Mouse (Mus musculus): ENCODE data around the gene Gm42688. TPM values are rescaled to one million over a fixed set of nuclear protein-coding genes. Genes with fewer than 3 reads are reported as not detected.
A peak's percentile ranks its signal among the peaks of the same experiment; 100 is the strongest.

Gm42688 gene
- polyA plus RNA-seq, 1 experiment from 2014 or later, result 3.7 TPM

DNA sequence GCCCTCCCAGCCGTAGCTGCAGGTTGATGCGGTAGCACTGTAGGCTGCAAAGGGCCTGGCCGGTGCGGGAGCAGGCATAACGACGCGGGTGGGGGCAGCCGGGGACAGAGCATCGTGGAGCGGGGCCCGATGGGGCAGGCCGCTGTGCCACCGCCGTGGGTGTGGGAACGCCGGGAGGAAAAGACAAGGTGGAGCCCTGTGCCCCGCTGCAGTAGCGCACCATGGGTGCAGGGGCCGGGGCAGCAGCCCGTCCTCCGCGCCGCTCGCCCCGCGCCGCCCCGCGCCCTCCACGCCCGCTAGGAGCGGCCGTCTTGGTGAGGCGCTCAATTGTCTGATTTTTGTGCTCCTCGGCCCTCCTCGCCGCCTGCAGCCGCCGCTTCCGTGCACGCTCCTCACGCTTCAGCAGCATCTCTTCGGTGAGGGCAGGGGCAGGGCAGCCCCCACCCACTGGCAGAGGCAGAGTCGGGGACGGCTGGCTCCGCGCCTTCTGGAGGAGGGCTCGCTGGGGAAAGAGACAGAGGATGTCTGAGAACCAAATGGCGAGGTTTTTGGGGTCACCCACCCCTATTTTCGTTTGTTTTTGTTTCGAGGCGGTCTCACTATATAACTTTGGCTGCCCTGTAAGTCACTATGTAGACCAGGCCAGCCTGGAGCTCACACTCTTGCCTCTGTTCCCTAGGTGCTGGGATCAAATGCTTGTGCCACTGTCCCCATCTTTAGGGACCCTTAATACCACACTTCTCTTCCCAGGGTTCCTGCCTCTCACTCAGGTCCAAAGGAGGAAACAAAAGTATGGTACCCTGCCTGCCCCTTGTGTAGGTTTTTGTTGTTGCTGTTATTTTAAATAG is 20.7 kb downstream of the Gm42688 start:
- CTCF ChIA-PET, result interaction anchor here (1.2 to 3.0 kb wide), 6 partner anchors 15 to 125 kb away, joined by 3 to 10 read pairs (median 3); no protein-coding TSS in a partner anchor
- no peak for DNase-seq (ENCODE audit: low read depth, low spot score)
- peak; percentile 3 for ATAC-seq
- no peaks in the 10 kb centered on the region for H3K27me3 ChIP-seq
- no peak for TF ChIP-seq CTCF (IDR thresholded peaks at IDR 0.05)
- in situ Hi-C loops (cut with MboI; ENCODE audit: low pct_unique_long_range_greater_than_20kb), result no loop called here
- POLR2A ChIA-PET, result interaction anchor here (0.9 to 2.4 kb wide), 5 partner anchors 12 to 44 kb away, joined by 3 to 11 read pairs (median 7); partner anchors contain the start of genes 1700003E16Rik and Wdr54

DNA sequence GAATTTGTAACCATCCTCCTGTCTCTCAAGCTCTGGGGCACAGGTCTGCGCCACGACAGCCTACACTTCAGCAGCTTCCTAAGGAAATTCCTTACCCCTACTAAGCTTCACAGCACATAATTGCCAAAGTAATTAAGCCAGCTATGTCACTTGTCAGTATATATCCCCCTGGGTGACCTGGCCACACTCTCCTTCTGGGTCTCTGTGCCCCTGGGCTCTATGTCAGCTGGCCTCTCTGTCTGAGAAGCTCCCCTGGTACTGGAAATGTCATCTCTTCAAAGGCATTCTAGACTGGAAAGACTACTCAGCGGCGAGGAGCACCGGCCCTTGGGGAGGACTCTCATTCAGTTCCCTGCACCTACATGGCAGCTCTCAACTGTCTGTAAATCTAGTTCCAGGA is 21.5 kb downstream of the Gm42688 start:
- H3K27me3 ChIP-seq, result no peaks in the 10 kb centered on the region
- ChIA-PET CTCF (interaction anchor here (1.3 to 3.0 kb wide), 2 partner anchors 14 to 126 kb away, joined by 3 to 10 read pairs; no protein-coding TSS in a partner anchor), POLR2A (interaction anchor here (0.7 to 1.4 kb wide), 2 partner anchors 14 to 26 kb away, joined by 7 read pairs; no protein-coding TSS in a partner anchor)
- ATAC-seq (no peak), DNase-seq (ENCODE audit: low read depth, low spot score) (no peak)
- TF ChIP-seq CTCF (IDR thresholded peaks at IDR 0.05), result no peak
- in situ Hi-C loops (cut with MboI; ENCODE audit: low pct_unique_long_range_greater_than_20kb), result no loop called here

DNA sequence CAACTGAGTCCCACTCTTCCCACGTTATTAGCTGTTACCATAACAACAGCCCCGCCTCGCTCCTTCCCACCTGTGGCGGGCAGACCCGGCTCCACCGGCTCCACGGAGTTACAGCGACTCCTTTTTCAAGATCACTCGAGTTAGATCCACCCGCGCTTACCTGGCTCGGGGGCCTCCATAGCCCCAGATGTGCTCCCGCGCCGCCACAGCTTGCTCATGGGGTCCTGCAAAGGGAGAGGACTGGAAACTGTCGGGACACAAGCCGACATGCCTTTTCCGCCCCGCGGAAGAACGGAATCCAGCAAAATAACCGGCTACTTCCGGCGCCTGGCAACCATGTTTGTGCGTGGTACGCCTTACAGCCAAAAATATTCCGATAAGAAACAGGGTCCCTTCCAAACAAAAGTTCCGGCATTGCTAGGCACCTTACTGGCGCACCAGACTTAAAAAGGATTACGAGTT is 23.5 kb downstream of the Gm42688 start:
- in situ Hi-C loops (cut with MboI; ENCODE audit: low pct_unique_long_range_greater_than_20kb), result no loop called here
- ChIA-PET CTCF (interaction anchor here (3.0 kb wide), 1 partner anchor 128 kb away, joined by 10 read pairs; no protein-coding TSS in a partner anchor), POLR2A (interaction anchor here (0.6 to 1.1 kb wide), 5 partner anchors 8 to 501 kb away, joined by 3 to 6 read pairs (median 3); no protein-coding TSS in a partner anchor)
- no peak for ATAC-seq
- peak; percentile 84 for DNase-seq (ENCODE audit: low read depth, low spot score)
- no peaks in the 10 kb centered on the region for H3K27me3 ChIP-seq
- no peak for TF ChIP-seq CTCF (IDR thresholded peaks at IDR 0.05)

DNA sequence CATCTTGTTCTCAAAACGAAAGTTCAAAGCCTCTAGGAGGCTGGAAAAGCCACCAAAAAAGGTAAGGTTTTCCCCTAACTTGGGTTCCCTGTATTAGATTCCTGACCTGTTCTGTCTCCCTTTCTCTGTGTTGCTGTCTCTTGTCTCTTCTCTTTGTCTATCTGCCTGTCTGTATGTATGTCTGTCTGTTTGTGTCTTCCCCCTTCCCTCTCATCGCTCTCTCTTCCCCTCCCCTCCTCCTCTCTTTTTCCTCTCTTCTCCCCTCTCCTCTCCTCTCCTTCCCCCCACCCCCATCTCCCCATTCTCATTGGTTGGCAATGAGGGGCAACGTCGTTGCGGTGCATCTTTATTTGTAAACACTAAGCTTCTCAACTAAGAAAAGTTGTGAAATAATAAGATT is 23.9 kb downstream of the Gm42688 start, which contains the start of gene Ino80b:
Gene Ino80b, minus strand, starts transcription at position 101 of the 400 bp plus-strand sequence.
- DNase-seq (ENCODE audit: low read depth, low spot score), result no peak
- no peak for ATAC-seq
- POLR2A ChIA-PET, result interaction anchor here (0.6 to 0.9 kb wide), 2 partner anchors 28 to 153 kb away, joined by 3 to 4 read pairs; no protein-coding TSS in a partner anchor
- no peaks in the 10 kb centered on the region for H3K27me3 ChIP-seq
- in situ Hi-C loops (cut with MboI; ENCODE audit: low pct_unique_long_range_greater_than_20kb), result no loop called here
- CTCF ChIA-PET, result no interaction called here
- no peak for TF ChIP-seq CTCF (IDR thresholded peaks at IDR 0.05)

DNA sequence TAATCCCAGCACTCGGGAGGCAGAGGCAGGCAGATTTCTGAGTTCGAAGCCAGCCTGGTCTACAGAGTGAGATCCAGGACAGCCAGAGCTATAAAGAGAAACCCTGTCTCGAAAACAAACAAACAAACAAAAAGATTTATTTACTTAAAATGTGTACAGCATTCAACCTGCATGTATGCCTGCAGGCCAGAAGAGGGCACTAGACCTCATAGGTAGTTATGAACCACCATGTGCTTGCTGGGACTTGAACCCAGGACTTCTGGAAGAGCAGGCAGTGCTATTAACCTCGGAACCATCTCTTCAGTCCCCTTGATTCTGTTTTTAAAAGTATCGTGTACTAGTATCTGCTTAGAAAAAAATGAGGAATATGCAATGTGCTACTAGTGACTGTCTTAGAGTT is 26.0 kb downstream of the Gm42688 start:
- TF ChIP-seq CTCF (IDR thresholded peaks at IDR 0.05), result no peak
- H3K27me3 ChIP-seq, result no peaks in the 10 kb centered on the region
- ATAC-seq (no peak), DNase-seq (ENCODE audit: low read depth, low spot score) (no peak)
- CTCF ChIA-PET, result no interaction called here
- POLR2A ChIA-PET, result no interaction called here
- in situ Hi-C loops (cut with MboI; ENCODE audit: low pct_unique_long_range_greater_than_20kb), result no loop called here

DNA sequence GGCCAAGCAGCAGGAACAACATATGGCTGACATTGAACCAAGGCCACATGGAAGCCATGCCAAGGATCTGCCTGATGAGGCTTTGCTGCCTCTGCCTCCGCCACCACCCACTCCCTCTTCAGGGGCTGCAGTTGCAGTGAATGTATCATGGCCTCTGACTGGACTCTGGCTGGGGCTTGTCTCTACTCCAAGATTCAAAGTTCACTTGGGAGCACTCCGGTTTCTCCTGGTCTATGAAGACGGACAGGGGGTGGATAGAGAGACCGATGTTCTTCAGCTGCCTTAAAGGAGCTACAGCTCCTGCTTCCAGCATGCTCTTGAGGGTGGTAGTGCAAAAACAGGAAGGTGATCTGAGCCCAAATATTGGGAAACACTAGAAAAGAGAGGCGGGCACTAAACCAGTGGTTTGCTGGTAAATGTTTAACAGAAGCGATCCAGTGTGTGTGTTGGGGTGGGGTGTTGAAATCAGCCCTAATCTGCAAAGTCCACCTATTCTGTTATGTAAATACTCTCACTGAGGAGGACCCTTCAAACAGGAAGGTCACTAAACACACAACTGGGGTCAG is 30.1 kb downstream of the Gm42688 start:
- no peak for TF ChIP-seq CTCF (IDR thresholded peaks at IDR 0.05)
- ChIA-PET CTCF (no interaction called here), POLR2A (no interaction called here)
- in situ Hi-C loops (cut with MboI; ENCODE audit: low pct_unique_long_range_greater_than_20kb), result no loop called here
- no peaks in the 10 kb centered on the region for H3K27me3 ChIP-seq
- ATAC-seq (no peak), DNase-seq (ENCODE audit: low read depth, low spot score) (no peak)

DNA sequence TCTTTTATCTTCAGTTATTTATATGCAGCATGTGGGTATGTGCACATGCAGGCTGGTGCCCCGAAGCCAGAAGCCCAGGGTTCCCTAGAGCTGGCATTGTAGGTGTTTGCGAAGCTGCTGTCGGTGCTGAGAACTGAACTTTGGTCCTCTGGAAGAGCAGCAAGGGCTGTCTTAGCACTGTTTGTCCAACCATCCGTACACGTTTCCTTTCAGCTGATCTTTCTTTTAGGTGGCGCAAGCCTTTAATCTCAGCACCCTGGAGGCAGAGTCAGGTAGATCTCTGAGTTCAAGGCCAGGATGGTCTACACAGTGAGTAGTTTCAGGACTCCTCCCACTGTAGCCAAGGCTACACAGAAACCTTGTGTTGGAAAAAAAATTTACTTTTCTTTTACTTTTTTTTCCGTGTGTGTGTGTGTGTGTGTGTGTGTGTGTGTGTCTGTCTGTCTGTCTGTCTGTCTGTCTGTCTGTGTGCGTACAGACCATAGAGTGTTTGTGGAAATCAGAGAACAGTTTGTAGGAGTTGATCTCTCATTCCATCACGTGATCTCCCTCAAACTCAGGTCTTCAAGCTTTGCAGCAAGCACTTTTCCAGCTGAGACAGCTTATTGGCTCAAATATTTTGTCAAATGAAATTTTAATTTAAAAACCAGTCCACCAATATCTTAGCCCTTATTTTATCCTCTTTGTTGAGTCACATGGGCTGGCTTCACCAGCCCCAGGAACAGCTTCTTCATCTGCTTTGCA is 30.9 kb downstream of the Gm42688 start:
- ChIA-PET CTCF (no interaction called here), POLR2A (interaction anchor here (0.7 to 1.1 kb wide), 3 partner anchors 8 to 14 kb away, joined by 6 to 15 read pairs (median 7); no protein-coding TSS in a partner anchor)
- DNase-seq (ENCODE audit: low read depth, low spot score) (no peak), ATAC-seq (no peak)
- in situ Hi-C loops (cut with MboI; ENCODE audit: low pct_unique_long_range_greater_than_20kb), result no loop called here
- H3K27me3 ChIP-seq, result no peaks in the 10 kb centered on the region
- TF ChIP-seq CTCF (IDR thresholded peaks at IDR 0.05), result no peak

DNA sequence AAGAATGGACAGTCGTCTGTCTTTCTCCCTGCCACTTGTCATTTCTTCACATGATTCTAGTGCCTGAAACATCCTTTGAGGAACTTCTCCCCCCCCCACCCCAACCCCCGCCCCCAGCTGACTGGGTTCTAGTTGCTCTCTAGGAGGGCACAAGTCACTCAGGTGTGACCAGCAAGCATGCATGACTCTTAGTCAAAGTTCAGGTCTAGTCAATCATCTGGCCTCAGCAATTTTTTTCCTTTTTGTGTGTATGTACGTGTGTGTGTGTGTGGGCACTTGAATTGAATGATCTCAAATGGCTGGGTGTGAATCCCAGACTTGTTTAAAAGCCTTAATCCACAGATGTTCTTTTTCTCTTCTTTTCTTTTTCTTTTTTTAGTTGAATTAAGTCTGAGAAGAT is 32.8 kb downstream of the Gm42688 start:
- TF ChIP-seq CTCF (IDR thresholded peaks at IDR 0.05), result no peak
- CTCF ChIA-PET, result interaction anchor here (0.6 to 0.7 kb wide), 2 partner anchors 25 to 30 kb away, joined by 3 read pairs; no protein-coding TSS in a partner anchor
- H3K27me3 ChIP-seq, result no peaks in the 10 kb centered on the region
- POLR2A ChIA-PET, result no interaction called here
- in situ Hi-C loops (cut with MboI; ENCODE audit: low pct_unique_long_range_greater_than_20kb), result no loop called here
- ATAC-seq (no peak), DNase-seq (ENCODE audit: low read depth, low spot score) (no peak)

DNA sequence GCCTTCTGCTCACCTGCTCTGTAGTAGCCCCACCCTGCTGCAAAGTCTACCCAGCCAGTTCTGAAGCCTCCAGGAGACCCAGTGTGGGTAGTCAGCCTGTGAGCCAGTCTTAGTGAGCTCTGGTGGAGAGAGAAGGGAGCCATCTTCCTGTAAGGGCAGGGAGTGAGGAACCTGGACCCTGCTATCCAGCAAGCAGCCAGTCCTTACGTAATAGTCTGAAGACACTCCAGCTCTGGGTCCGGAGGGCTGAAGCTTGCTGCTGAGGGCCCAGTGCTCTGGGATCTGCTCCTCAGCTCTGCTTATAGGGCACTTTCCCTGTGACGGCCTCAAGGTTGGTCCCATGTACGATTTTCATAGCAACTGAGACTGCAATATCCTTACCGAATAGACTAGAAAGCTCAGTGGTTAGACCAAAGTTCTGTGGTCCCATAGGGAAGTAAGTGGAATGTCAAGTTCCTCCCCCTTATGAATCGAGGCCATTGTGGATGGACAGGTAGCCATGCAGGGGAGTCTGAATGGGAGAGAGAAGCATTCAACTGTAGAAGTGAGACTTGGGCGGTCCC is 33.6 kb downstream of the Gm42688 start, which contains the start of gene Rtkn:
Gene Rtkn, plus strand, starts transcription at position 513 of the 563 bp plus-strand sequence.
- in situ Hi-C loops (cut with MboI; ENCODE audit: low pct_unique_long_range_greater_than_20kb), result no loop called here
- DNase-seq (ENCODE audit: low read depth, low spot score), result no peak
- ChIA-PET POLR2A (interaction anchor here (0.8 to 1.2 kb wide), 2 partner anchors 14 to 57 kb away, joined by 3 read pairs; partner anchors contain the start of gene Pcgf1), CTCF (no interaction called here)
- TF ChIP-seq CTCF (IDR thresholded peaks at IDR 0.05), result no peak
- no peak for ATAC-seq
- no peaks in the 10 kb centered on the region for H3K27me3 ChIP-seq

Data from Patski (cell line).